Mouse (Mus musculus) thymus, postnatal 4 days (tissue): Measurements from ENCODE around the gene Cherp.

Experiments
- DNase-seq: peaks from one replicate; pipeline ENCODE4 v3.0.0; 2021

The Cherp gene

DNA sequence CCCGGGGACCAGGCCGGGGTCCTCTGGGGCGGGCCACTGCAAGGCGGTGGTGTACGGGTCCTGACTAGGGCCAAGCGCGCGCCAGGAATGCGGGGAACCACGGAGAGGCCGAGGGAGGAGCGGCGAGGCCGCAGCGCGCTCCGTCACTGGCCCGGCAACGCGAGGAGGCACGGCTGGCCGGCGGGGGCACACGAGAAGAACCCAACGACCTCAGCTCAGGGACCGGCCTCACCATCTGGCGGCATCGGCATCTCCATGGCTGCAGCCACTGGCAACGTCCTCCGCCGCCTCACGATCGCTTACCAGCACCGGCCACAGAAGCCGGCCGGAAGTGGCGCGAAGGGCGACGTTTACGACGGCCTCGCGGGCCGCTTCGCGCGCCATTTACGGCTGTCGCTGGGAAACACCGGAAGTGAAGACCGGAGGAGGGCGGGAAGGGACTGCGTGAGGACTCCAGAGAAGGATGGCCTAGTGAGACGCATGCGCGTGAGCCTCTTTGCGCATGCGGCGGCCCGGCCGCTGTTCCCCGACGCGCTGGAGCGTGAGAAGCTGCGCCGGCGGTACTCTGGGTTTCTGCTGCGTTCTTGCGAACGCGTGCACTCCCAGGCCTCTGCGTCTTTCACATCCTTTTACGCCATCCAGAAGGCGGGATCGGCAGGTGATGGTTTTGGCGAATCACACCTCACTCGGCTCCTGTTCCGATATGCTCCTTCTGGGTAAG lies at the start of gene Cherp:
Cherp (minus strand) TSS at position 401 of the 721 bp plus-strand sequence.
- DNase-seq, result peak; percentile 94

DNA sequence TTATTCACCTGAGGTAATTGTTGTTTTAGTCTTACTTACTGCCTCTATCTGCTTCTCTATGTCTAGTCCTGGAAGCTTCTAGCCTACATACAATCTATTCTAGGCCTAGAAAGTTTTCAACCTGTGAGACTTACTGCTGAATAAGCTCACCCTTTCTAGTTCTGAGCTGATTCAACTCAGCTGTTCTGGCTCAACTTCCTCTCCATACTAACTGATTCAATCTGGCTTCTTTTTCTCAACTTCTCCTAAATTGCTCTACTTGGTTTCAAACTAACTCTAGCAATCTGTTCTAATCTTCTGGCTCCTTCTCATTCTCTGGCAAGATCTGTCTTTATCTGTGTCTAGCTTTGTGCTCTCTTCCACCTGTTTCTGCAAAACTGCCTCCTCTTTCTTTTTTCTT lies 46.9 kb upstream of the Cherp start:
- no peak for DNase-seq

DNA sequence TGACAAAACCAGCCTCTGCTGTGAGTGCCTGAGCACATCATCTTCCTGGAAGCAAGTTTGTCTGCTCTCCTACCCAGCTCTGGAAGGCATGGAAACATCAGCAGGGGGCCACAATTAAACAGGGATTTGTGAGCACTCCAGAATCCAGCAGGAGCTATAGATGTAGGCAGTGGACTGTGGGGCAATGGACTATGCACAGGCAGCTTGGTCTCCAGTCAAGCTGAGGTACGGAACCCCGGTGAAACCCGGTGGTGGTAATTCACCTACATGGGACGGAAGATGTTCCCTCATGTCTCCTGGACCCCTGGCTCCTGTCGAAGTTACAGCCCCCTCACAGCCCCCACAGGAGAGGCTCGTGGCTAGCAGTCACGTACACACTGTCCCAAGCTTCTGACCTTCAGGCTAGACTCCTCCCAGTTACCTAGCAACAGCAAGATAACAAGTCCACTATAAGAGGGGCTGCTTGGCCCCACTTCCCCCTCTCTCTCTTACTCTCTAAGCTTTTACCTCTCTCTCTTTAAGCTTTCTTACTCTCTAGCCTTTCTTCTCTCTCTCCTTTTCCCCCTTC lies 42.5 kb upstream of the Cherp start:
- no peak for DNase-seq

DNA sequence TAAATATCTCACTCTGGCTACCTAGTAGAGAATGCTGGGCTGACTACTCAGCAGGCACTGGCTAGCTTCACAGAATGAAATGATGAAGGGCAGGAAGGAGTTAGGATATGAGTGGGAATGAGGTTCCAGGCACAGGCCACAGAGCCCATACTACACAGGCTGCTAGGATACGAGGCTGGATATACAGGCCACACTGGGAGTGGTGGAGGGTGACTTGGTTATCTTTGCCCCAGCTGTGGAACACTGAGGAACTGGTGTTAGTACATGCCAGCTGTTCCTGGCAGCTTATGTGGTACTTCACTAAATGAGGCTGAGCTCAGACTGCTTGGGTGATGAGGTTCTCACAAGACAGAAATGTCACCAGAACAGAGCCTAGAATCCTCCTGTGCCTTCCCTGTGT lies 38.1 kb upstream of the Cherp start:
- DNase-seq, result no peak

DNA sequence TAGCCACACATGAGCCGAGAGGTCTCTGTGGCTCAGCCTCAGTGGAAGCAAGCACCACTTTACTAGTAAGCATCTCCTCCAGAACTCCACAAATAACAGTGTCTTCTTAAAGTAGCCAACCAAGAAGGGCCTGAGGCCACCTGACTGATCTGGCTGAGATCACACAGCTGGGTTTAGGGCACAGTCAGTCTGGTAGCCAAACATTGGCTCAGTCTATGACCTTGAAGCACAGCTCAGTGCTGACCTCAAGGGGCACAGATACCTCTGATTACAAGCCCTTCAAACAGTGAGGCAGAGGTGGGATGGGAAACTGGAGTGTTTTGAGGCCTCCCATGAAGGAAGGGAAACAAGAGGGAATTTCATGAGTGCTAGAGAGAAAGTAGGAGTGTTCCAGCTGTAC lies 37.6 kb upstream of the Cherp start:
- DNase-seq, result no peak

DNA sequence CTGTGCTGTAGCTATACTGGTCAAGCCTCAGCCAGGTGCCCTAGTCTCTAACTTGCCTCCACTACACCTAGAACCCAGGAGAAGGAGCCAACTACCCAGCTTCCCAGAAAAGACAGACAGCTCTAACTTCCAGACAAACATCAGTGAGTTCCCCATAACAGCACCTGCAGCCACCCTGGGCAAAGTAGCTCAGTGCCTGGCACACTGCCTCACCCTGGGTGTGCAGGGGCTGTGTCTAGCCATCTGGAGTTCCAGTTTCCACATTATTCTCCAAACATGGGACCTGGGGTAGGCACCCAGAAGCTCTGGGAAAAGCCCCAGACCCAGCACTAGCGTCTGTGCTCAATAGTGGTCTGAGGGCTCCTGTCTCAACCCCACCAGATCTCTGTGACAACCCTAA lies 32.5 kb upstream of the Cherp start:
- no peak for DNase-seq

DNA sequence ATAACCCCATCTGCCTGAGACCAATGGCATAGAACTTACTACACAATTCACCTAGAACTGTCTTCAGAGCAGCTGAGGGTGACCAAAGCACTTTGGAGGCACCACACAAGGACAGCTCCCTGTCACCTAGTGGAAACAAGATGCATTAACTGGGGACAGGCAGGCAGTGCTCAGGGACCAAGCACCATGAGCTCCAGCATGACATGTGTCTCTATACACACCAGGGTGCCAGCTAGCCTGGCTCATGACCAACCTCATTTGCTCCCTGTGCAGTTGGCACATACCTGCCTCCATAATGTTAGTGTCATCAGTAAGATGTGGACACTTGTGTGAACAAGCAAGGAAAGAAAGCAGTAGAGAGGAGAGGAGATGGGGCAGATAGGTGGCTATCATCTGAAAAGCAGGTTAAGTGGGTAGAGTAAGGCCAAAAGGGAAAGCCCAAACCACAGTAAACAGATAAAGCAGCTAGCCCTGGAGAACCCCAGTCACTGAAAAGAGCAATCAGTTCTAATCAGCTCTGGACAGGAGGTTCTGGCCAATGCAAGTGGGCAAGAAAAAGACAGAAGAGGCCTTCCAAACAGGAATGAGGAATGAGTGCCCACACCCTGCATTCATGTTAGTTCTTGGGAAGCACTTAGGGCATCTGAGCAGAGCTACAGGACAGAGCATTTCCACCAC lies 29.8 kb upstream of the Cherp start:
- DNase-seq, result no peak

DNA sequence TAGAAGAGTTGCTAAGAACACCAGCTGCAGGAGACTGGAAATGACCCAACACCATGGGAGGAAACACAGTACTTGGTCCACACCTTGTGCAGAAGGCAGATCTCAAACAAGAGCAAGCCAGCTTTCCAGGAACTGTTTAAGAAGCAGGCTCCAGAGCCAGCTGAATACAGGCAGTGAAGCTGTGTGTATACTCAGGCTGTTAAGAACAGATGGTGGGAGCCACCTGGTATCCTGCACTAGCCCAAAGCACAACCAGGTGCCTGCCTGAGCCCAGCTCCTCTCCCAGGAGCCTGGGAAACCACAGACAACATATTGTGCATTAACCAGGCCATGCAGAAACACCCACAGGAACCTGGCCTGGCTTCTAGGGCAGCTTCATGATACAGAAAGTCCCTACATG lies 29.1 kb upstream of the Cherp start:
- peak; percentile 26 for DNase-seq

DNA sequence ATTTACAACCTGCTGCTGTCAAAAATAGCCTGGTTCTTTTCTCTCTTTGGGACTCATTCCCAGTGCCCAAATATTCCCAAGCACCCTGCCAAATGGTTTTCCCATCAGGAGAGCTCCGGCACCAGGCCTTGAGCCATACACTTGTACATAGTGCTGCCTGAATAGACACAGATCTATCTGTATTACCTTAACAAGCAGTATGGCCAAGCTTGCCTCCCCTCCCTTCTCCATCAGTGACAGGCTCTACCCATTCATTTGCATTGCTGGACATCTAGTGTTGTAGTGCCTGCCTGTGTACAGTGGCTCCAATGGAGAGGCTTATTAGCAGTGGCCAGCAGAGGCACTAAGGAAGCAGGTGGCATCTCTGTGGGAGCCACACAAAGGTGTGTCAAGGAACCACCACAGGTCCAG lies 25.5 kb upstream of the Cherp start:
- no peak for DNase-seq

DNA sequence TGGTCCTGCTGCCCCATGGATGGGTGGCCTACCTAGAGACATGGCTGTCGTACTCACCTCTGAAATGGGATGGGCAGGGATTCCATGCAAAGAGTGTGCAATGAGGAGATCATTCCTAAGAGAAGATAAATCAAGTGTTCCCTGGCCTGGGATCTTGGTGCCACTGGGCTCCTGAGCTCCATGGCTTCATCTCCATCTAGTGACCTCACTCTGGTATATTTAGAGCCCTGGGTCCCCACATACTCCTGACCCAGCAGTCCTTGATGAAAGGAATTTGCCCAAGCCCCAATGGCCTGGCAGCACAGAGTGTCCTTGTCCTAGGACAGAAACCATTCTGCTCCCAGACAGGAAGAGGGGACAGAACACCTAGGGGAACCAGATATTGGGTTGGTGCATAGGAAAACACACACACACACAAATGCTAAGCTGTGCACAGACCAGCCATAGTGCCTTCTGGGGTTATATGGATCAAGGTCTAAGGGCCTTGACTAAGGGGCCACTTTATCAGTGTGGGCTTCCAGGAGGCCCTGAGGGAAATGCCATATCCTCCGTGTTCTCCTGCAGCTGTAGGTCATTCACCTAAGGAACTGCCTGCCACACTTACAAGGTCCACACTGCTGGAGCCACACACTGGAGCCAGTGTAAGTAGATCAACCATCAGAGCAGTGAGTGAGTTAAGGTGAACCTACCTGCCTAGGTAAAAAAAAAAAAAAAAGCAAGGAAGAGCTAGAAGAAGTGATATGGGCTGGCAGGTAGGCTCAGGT lies 24.7 kb upstream of the Cherp start:
- DNase-seq, result no peak

DNA sequence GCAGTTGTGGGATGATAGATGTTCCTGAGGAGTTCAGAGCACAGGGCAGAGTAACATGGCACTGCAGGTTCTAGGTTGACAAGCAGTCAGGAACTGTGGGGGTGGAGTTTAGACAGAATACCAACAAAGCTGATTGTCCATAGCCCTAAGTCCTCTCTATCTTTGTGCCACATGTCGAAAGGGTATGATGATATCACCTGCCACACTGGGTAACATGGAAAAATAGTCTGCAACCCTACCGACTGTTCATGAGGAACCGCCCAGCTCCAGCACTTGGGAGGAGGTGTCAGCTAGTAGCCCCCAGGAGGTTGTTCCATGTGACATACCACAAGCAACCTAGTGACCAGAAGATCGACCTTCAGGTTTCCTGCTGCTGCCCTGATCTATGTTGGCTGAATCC lies 23.5 kb upstream of the Cherp start:
- DNase-seq, result no peak

DNA sequence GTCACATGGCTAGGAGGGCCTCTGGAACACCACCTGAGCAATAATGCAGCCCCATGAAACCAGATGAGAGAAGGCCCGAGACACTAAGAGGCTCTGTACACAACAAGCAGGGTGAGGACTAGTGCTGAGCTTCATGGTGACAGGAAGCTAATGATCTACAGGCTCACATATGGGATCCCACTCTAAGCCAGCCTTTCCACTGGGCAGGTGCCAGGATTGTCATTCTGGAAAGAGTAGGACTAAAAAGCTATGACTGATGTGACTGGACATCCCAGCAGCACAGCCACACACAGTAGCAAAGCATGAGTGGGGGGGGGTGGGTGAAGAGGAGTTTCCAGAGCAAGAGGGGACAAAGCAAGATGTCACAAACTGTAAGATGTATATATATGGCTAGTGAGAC lies 22.9 kb upstream of the Cherp start:
- no peak for DNase-seq

DNA sequence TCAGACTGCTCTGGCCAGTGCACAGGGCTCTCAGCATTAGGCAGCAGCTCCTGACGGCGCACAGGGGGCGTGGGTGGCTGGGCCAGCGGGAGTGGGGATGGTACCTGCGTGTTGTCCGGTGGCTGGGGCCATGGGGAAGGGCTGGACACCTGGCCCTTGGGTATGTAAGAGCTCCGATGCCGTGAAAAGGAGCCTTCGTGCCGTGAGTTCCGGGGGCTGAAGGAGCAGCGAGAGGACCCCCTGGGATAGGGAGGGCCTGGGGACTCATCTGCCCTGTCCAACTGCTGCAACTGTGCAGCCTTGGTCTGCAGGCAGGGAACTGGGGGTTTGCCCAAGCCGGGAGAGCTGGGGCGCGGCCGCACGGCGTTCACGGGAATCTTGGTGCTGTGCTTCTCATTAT lies 21.2 kb upstream of the Cherp start:
- no peak for DNase-seq

DNA sequence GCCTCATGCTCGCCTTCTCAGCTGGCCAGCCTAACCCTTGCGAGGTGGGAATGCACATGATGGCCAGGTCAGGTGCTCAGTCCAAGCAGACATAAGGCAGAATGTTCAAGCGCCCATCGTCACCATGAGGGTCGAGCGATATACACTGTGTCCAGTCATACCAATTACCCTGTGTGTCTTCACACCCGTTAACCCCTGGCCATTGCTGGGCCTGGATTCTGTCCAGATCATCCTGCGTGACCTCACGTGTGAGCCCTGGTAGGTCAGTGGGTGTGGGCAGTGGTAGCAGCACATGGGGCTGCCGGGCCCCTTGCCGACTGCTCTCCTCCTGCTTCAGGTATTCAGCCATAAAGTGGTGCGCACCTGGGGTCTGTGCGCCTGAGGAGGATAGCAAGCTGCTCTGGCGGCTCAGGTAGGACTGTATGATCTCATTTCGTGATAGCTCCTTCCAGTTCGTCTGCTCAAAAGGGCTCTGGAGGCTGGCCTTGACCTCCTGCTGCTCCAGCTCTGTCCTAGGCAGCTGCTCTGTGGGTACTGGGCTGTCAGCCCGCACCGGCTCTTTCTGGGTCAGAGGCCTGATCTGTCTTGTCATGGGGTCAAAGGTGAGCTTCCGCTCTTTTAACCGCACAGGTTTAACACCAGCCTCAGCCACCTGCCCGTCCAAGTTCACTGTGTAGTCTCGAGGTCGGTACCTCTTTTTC lies 20.5 kb upstream of the Cherp start:
- DNase-seq, result no peak

DNA sequence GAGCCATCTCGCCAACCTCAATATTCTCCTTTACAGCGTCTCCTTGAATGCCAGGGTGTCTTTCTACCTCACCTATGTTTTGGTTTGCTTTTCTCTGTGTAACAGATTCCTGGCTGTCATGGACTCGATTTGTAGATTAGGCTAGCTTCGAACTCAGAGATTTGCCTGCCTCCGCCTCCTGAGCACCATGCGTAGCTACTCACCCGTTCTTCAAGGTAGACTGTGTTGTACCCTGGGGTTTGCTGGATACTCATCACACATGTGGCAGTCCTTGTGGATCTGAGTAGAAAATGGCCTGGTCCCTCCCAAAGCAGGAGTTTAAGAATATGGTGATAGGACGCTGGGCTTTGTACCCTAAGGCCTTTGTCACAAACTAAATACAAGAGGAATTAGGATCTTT lies 18.4 kb upstream of the Cherp start:
- no peak for DNase-seq

DNA sequence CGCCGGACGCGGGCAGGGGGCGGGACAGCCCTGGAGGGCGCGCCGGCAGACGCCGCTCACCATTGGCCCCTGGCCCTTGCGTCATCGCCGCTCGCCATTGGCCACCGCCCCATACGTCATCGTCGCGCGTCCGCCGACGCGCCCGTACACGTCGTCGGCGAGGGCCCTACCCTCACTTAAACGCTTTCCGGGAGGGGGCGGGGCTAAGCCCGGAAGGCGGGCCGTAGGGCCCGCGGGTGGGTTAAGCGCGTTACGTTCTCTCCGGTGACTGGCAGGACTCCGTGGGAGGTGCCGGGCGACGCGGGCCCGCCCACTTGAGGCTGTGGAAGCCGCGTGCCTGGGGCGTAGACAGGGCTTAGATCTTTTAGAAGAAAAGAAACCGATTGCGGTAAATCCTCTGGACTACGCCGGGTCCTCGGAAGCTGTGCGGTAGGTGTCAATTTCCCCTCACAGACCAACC lies 17.6 kb upstream of the Cherp start:
- peak; percentile 100 for DNase-seq

DNA sequence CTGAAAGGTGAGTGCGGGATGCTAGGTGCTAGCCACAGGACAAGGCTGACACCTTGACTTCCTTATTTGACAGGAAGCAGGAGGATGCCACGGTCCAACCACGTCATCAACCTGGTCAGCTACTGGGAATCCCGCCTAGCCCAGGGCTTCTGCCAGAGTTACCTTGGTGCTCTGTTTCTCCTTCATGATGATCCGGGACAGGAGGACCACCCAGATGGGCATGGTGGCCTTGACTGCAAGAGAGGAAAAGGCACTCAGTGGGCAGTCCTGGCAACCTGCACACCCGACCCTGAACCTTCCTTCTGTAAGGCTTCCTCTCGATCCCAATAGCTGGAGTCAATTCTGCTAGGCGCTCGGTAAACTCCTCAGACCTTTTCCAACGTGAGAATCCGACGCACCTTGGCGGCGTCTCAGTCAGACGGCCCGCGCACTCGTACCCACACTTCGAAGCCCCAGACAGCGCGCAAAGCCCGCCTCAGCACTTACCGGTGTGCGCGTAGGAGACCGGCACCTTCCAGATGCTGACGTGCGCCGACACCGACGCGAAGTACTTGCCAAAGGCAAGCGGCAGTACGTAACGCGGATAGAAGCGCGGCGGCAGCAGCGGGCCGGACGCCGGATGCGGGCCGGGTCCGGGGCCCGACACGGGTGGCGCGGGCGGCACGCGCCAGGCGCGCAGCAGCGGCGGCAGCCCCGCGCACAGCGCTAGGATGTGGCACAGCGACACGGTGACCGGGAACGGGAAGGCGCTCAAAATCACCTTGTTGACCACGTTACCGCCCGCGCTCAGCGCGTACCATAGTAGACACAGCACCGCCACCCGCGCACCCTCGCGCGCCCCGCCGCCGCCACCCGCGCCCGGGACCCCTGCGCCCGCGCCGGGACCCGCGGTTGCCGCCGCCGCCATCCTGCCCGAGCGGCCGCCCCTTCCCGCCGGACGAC lies 16.9 kb upstream of the Cherp start, which contains the start of gene Slc35e1:
Slc35e1 (minus strand) TSS at position 935 of the 942 bp plus-strand sequence.
- no peak for DNase-seq

DNA sequence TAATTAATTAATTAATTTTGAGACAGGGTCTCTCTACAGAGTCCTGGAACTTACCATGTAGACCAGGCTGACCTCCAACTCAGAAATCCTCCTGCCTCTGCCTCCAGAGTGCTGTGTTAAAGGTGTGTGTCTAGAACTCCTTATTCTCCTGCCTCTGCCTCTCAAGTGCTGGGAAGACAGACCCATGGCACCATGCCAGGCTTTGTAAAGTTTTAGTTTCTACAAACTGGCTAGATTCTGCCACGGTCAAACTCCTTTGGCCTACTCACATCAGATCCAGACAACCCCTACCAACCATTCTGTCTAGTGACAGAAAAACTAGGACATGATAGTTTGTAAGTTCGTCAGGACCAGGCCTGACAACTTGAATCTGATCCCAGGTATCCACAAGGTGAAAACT lies 16.0 kb upstream of the Cherp start:
- DNase-seq, result no peak

DNA sequence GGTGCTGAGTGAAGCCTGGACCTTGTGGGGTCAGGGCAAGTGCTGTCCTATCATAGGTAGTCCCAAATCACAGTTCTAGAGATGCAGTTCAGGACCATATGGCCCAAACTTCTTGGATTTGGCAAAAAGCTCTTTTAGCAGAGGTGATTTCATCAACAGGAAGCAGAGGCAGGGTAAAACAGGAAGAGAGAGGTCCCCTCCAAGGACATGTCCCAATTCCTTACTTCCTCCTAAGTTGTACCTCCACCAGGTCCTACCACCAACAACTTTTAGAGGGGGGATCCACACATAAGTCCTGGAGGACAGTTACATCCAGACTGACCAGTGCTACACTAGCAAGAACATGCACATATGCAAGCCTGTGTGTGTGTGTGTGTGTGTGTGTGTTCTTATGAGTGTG lies 12.0 kb upstream of the Cherp start:
- DNase-seq, result no peak

DNA sequence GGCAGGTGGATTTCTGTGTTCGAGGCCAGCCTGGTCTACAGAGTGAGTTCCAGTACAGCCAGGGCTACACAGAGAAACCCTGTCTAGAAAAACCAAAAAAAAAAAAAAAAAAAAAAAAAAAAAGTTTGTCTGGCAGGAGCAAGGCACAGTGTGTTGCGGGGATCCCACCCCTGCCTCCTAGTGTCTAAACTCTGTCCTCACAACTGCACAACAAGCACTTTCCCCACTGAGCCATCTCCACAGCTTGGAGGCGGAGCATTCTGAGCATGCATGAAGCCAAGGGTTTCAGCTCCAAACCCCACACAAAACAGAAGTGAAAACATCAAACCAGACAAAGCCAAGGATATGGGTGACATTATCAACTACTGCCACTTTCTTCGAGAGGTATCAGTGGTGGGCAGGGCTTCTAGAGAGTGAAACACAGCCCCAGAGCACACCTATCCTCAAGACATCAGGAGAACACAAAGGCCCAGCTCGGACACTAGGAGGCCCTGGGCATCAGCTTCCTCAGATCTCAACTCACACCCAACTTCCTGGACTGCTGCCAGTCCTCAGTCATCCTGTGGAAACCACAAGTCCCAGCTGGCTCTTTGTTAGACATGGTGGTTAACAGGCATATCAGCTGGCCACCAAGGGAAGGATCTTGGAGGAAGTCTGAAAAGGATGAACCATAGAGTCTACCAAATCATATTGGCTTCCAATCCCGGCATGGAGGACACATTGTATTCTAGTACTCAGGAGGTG lies 10.6 kb upstream of the Cherp start:
- DNase-seq, result peak; percentile 32

DNA sequence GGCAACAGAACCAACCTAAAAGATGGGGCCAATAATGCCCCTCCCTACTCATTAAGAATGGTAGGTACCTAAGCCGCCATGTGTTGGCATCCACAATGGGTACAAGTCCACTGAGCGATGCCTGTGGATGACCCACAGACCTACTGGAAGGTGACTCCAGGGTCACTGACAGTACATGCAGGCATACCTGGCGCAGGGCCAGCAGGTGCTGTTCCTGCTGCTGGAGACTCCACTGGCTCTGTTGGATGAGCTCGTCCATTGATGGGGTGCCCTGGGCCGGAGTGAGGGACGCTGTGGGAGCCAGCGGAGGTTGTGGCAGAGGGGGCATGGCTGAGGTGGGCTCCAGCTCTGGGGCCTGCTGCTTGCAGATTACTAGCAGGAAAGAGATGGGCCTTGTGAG lies 4.3 kb downstream of the Cherp start:
- no peak for DNase-seq
